Mouse (Mus musculus) heart, postnatal 14 days (tissue): ENCODE measurements around the gene Snap91. TPM values are rescaled to one million over a fixed set of nuclear protein-coding genes. Genes with fewer than 3 reads are reported as not detected.

Experiments used
- DNase-seq, 2 experiments: peaks; one replicate each; pipeline ENCODE4 v3.0.0; 2021 to 2022
- intact Hi-C: fragments of 180-260 bp; cut with DNase I; formaldehyde crosslinking; loops from one replicate; pipeline ENCODE4 v1.15.1; 2025
- total RNA-seq, 2 experiments: library from RNA; stranded (reverse); gene quantifications; 2 replicates each; pipeline ENCODE4 v1.2.3; 2021

Gene Snap91
- total RNA-seq, 2 experiments from 2014 or later, result 16.8 to 18.2 TPM

GRCm38 (mm10) chr9:86817673-86818072, 62.8 kb downstream of the Snap91 start:
- intact Hi-C loops, result no loop called here

GRCm38 (mm10) chr9:86814340-86814739, 66.1 kb downstream of the Snap91 start:
- DNase-seq, result no peak
- intact Hi-C loops, result no loop called here

More at GRCm38 (mm10) chr9:86817673-86818072, 62.8 kb downstream of the Snap91 start:
- DNase-seq, result no peak

GRCm38 (mm10) chr9:86813327-86813726, 67.1 kb downstream of the Snap91 start:
- no peak for DNase-seq
- intact Hi-C loops, result no loop called here

- DNase-seq, result no peak
These were observed 69.7 kb downstream of the Snap91 start for GRCm38 (mm10) chr9:86810696-86811232.

GRCm38 (mm10) chr9:86810213-86810612, 70.2 kb downstream of the Snap91 start:
- no peak for DNase-seq
- intact Hi-C loops, result no loop called here

More at GRCm38 (mm10) chr9:86810696-86811232, 69.7 kb downstream of the Snap91 start:
- intact Hi-C loops, result no loop called here

GRCm38 (mm10) chr9:86800600-86801163, 79.8 kb downstream of the Snap91 start:
- intact Hi-C loops, result loop anchor here (1.0 kb wide), 1 partner anchor 207 kb away; no protein-coding TSS in a partner anchor
- peak in 1 of 2 experiments; percentile 32 for DNase-seq

- DNase-seq, result no peak
- intact Hi-C loops, result no loop called here
These were observed 81.4 kb downstream of the Snap91 start for GRCm38 (mm10) chr9:86799099-86799498.

- intact Hi-C loops, result no loop called here
- no peak for DNase-seq
These were observed 81.8 kb downstream of the Snap91 start for GRCm38 (mm10) chr9:86798686-86799085.

- no peak for DNase-seq
- intact Hi-C loops, result no loop called here
These were observed 82.3 kb downstream of the Snap91 start for GRCm38 (mm10) chr9:86798129-86798528.

GRCm38 (mm10) chr9:86797553-86797952, 82.9 kb downstream of the Snap91 start:
- DNase-seq, result no peak
- intact Hi-C loops, result no loop called here

GRCm38 (mm10) chr9:86795236-86795635, 85.2 kb downstream of the Snap91 start:
- intact Hi-C loops, result no loop called here
- no peak for DNase-seq

GRCm38 (mm10) chr9:86791927-86792326, 88.5 kb downstream of the Snap91 start:
- intact Hi-C loops, result no loop called here
- no peak for DNase-seq

- DNase-seq, result no peak
- intact Hi-C loops, result no loop called here
These were observed 91.3 kb downstream of the Snap91 start for GRCm38 (mm10) chr9:86789186-86789585.

GRCm38 (mm10) chr9:86782836-86783235, 97.6 kb downstream of the Snap91 start:
- intact Hi-C loops, result no loop called here
- DNase-seq, result no peak

GRCm38 (mm10) chr9:86781426-86781825, 99.0 kb downstream of the Snap91 start:
- DNase-seq, result no peak
- intact Hi-C loops, result no loop called here

GRCm38 (mm10) chr9:86778212-86778611, 102.2 kb downstream of the Snap91 start:
- no peak for DNase-seq
- intact Hi-C loops, result no loop called here

- intact Hi-C loops, result no loop called here
- DNase-seq, result no peak
These were observed 103.1 kb downstream of the Snap91 start for GRCm38 (mm10) chr9:86777309-86777708.

- intact Hi-C loops, result no loop called here
- no peak for DNase-seq
These were observed 105.1 kb downstream of the Snap91 start for GRCm38 (mm10) chr9:86775374-86775773.

- intact Hi-C loops, result no loop called here
- DNase-seq, result no peak
These were observed 106.5 kb downstream of the Snap91 start for GRCm38 (mm10) chr9:86773996-86774395.

- intact Hi-C loops, result no loop called here
- no peak for DNase-seq
These were observed 107.6 kb downstream of the Snap91 start for GRCm38 (mm10) chr9:86772897-86773296.

- DNase-seq, result no peak
- intact Hi-C loops, result no loop called here
These were observed 113.5 kb downstream of the Snap91 start for GRCm38 (mm10) chr9:86766991-86767390.

- intact Hi-C loops, result no loop called here
These were observed 116.5 kb downstream of the Snap91 start for GRCm38 (mm10) chr9:86764002-86764401.

More at GRCm38 (mm10) chr9:86764002-86764401, 116.5 kb downstream of the Snap91 start:
- DNase-seq, result no peak
